Mouse (Mus musculus) kidney, adult 2 months (tissue): ENCODE results near the gene Sema5a.

Experiments
- CTCF ChIP-seq: fragments of 200-500 bp; conservative IDR thresholded peaks from 2 replicates; pipeline ENCODE4 v1.5.1; 2011; ENCODE audit warnings: low read depth, mild to moderate bottlenecking, control low read depth, low read length, moderate library complexity, mixed read lengths; ENCODE audit not compliant: insufficient read depth, insufficient read length
- POLR2A ChIP-seq: fragments of 200-500 bp; IDR thresholded peaks from one replicate; pipeline ENCODE4 v1.6.1; 2011; ENCODE audit warnings: low read depth, low read length, control low read depth

DNA sequence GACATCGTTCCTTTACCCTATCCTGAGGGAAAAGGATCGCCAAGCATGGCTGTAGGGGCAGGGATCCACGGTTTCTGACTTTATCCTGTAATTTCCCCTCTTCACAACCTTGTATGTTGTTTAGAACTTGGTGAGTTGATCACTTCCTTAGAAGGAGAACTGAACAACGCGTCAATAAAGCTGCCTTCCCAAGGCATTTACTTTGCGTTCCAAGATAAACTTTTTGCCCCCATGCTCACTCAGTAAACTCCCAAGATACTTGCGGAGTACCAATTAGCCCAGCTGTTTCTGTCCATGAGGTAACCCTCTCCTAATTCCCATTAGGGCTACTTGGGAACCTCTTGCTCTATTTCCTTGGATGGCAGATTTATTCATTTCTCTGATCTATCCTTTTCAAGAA lies 786 bp upstream of the Sema5a start:
- TF ChIP-seq CTCF (no peak), POLR2A (no peak)
